Mouse (Mus musculus): Measurements from ENCODE around the gene Gsdmc4.

- TF ChIP-seq CTCF (IDR thresholded peaks at IDR 0.05; ENCODE audit: low read depth, low read length), result no peak
- no peak for TF ChIP-seq POLR2A (IDR thresholded peaks at IDR 0.05; ENCODE audit: insufficient read depth, low read length)
- no peak for TF ChIP-seq EP300 (IDR thresholded peaks at IDR 0.05; ENCODE audit: insufficient read depth, low read depth, low read length)
These were observed 29.1 kb upstream of the Gsdmc4 start for GRCm38 (mm10) chr15:63941221-63941620.
